Mouse (Mus musculus): ENCODE measurements around the gene Klf8. TPM values are rescaled to one million over a fixed set of nuclear protein-coding genes. Genes with fewer than 3 reads are reported as not detected.

Klf8 gene
- polyA plus RNA-seq, 1 experiment from 2014 or later, result 0.90 TPM

Other genes starting within 250 kb of the Klf8 start
- gene Usp51, start 231.0 kb upstream of the Klf8 start, polyA plus RNA-seq (2016; fragmentation: Nextera tagmentation; extraction: Ambion mirVana), result 1.7 and 2.0 TPM in 2 replicates
- gene Mageh1, start 199.9 kb upstream of the Klf8 start, polyA plus RNA-seq (2016; fragmentation: Nextera tagmentation; extraction: Ambion mirVana), result 38.6 and 49.3 TPM in 2 replicates
- gene Foxr2, start 118.7 kb upstream of the Klf8 start, polyA plus RNA-seq (2016; fragmentation: Nextera tagmentation; extraction: Ambion mirVana), result 0.05 TPM in 1 of 2 replicates, not detected in the other
- gene Rragb, start 97.5 kb upstream of the Klf8 start, polyA plus RNA-seq (2016; fragmentation: Nextera tagmentation; extraction: Ambion mirVana), result 5.2 and 5.7 TPM in 2 replicates

All from limb, embryonic 10.5 days (tissue).